ENCODE assay signal across 18 mouse cellular contexts in genomic region chr4:127371546-127371945, GRCm38 (mm10). TPM values are rescaled to one million over a fixed set of nuclear protein-coding genes. Genes with fewer than 3 reads are reported as not detected.
DNase-seq lines count a peak whose midpoint lies in the region; ATAC-seq lines count a peak whose summit lies in the region.
"Had no signal": no experiment of that assay in that cellular context is flagged by ENCODE, and none has a peak within 500 bp of the region (broad histone marks: within the 10 kb centered on the region; RNA-seq: fewer than 3 reads in every experiment).

No protein-coding gene starts in this region.

- no peaks in the 10 kb centered on the region for H3K36me3 ChIP-seq in heart, embryonic 14.5 days (ENCODE audit: control insufficient read depth, insufficient read depth, low read length)
- H3K36me3 ChIP-seq: G1E; liver, embryonic 12.5 days; midbrain, embryonic 15.5 days; neural tube, embryonic 15.5 days had no signal

- H3K27me3 ChIP-seq in heart, embryonic 14.5 days (ENCODE audit: control insufficient read depth, insufficient read depth, low read length): peaks cover 6% of the 10 kb centered on the region; the same call in 1 of the 2 replicates
- H3K27me3 ChIP-seq: midbrain, embryonic 15.5 days had no signal

- ATAC-seq in heart, embryonic 14.5 days (ENCODE audit: insufficient number of reproducible peaks, insufficient read depth, low FRiP score, low read depth): no peak
- ATAC-seq in cerebellum, adult (ENCODE audit: insufficient number of reproducible peaks, low FRiP score, low TSS enrichment): no peak
- ATAC-seq: liver, embryonic 12.5 days; midbrain, embryonic 15.5 days had no signal

- H3K4me2 ChIP-seq in heart, embryonic 14.5 days (ENCODE audit: low read length): no peak overlapping the region
- H3K4me2 ChIP-seq: liver, embryonic 12.5 days; midbrain, embryonic 15.5 days; neural tube, embryonic 15.5 days had no signal

- H3K4me1 ChIP-seq in heart, embryonic 14.5 days (ENCODE audit: control insufficient read depth in 2 of 2, insufficient read depth in 2 of 2, low read length in 2 of 2): peaks cover 18 to 30% of the 10 kb centered on the region in 2 experiments
- H3K4me1 ChIP-seq: liver, embryonic 12.5 days had no signal

- peak; percentile 38 for DNase-seq in adrenal gland, adult 2 months
- no peak for DNase-seq in adrenal gland, postnatal 4 days (ENCODE audit: low spot score in 2 of 2)
- DNase-seq in NIH3T3 (ENCODE audit: low read depth): peak; percentile 90
- peak; percentile 24 for DNase-seq in lung, postnatal 14 days
- no peak for DNase-seq in layer of hippocampus, adult 11-12 months (ENCODE audit: low spot score)
- DNase-seq in c-Kit-positive CD71-positive TER-119-positive erythroid progenitor cells, embryonic 14.5 days (ENCODE audit: low spot score): no peak
- DNase-seq: cerebellum, postnatal 25 days; kidney, adult 9 months; layer of hippocampus, postnatal 36 days had no signal

- H3K9me3 ChIP-seq in heart, embryonic 14.5 days (ENCODE audit: control insufficient read depth, low read length): no peaks in the 10 kb centered on the region
- H3K9me3 ChIP-seq: liver, embryonic 12.5 days; midbrain, embryonic 15.5 days; neural tube, embryonic 15.5 days had no signal

- 37% methylated on average over 5 of the region's 5 CpGs for WGBS in heart, embryonic 14.5 days

- H3K9ac ChIP-seq in heart, embryonic 14.5 days (ENCODE audit: low read length): no peak overlapping the region
- H3K9ac ChIP-seq: liver, embryonic 12.5 days; midbrain, embryonic 15.5 days; neural tube, embryonic 15.5 days had no signal

- no peak overlapping the region for H3K4me3 ChIP-seq in heart, embryonic 14.5 days (ENCODE audit: control insufficient read depth in 1 of 2, insufficient read depth in 1 of 2, low read depth in 1 of 2, low read length in 2 of 2)
- H3K4me3 ChIP-seq: erythroblast, embryonic 14.5 days; liver, embryonic 12.5 days; midbrain, embryonic 15.5 days; neural tube, embryonic 15.5 days had no signal

- H3K27ac ChIP-seq in heart, embryonic 14.5 days (replicated peaks in 1 of 2; ENCODE audit: control insufficient read depth in 1 of 2, insufficient read depth in 1 of 2, low read depth in 2 of 2, low read length in 2 of 2): peak overlapping the region; percentile 17 to 33; a peak in 1 of 4 replicates
- H3K27ac ChIP-seq: liver, embryonic 12.5 days; midbrain, embryonic 15.5 days; neural tube, embryonic 15.5 days had no signal

RNA-seq across cellular contexts. Expression of gene Gjb5, which starts 13.6 kb away (rescaled TPM):
- under 1 TPM; 0.17 to 0.73 TPM for total RNA-seq in adrenal gland, adult 2 months (2021)
- polyA plus RNA-seq in adrenal gland, adult 2 months (2012; rRNA removed): 0.27 and 0.34 TPM in 2 replicates
- 1 to 10 TPM in 1 of 2 experiments, under 1 TPM in 1; 0.65 to 1.1 TPM for total RNA-seq in adrenal gland, postnatal 4 days (2021)
- 0.19 and 0.38 TPM in 2 replicates for polyA plus RNA-seq in heart, embryonic 14.5 days (2014; fragmentation: Nextera tagmentation; extraction: Ambion mirVana)
- total RNA-seq: layer of hippocampus, postnatal 36 days had no signal
- polyA plus RNA-seq: erythroblast, embryonic 14.5 days; G1E had no signal

RNA-seq across cellular contexts. Expression of gene Gjb4, which starts 17.7 kb away (rescaled TPM):
- total RNA-seq in adrenal gland, adult 2 months (2021): not detected
- 0.11 TPM in 1 of 2 replicates, not detected in the other for polyA plus RNA-seq in adrenal gland, adult 2 months (2012; rRNA removed)
- not detected for total RNA-seq in adrenal gland, postnatal 4 days (2021)
- polyA plus RNA-seq in heart, embryonic 14.5 days (2014; fragmentation: Nextera tagmentation; extraction: Ambion mirVana): not detected in 2 replicates
- total RNA-seq: gastrocnemius, postnatal 4 days had no signal
- polyA plus RNA-seq: erythroblast, embryonic 14.5 days; G1E; liver, embryonic 12.5 days; neural tube, embryonic 15.5 days; thymus, postnatal 0 days had no signal

RNA-seq across cellular contexts. Expression of gene Gjb3, which starts 40.9 kb away (rescaled TPM):
- total RNA-seq in adrenal gland, adult 2 months (2021): under 1 TPM in 1 of 2 experiments, not detected in 1; 0.24 TPM
- polyA plus RNA-seq in adrenal gland, adult 2 months (2012; rRNA removed): 0.08 TPM in 1 of 2 replicates, not detected in the other
- total RNA-seq in adrenal gland, postnatal 4 days (2021): under 1 TPM; 0.20 to 0.62 TPM
- 0.12 TPM in 1 of 2 replicates, not detected in the other for polyA plus RNA-seq in heart, embryonic 14.5 days (2014; fragmentation: Nextera tagmentation; extraction: Ambion mirVana)
- total RNA-seq: G1E; gastrocnemius, postnatal 4 days had no signal
- polyA plus RNA-seq: erythroblast, embryonic 14.5 days; G1E; liver, embryonic 12.5 days; midbrain, embryonic 15.5 days; neural tube, embryonic 15.5 days had no signal

RNA-seq across cellular contexts. Expression of gene Gja4, which starts 57.7 kb away (rescaled TPM):
- total RNA-seq in adrenal gland, adult 2 months (2021): 1 to 10 TPM; 2.7 to 6.7 TPM
- polyA plus RNA-seq in adrenal gland, adult 2 months (2012; rRNA removed): 15.9 and 16.0 TPM in 2 replicates
- total RNA-seq in adrenal gland, postnatal 4 days (2021): 10 to 100 TPM; 12.0 to 13.9 TPM
- polyA plus RNA-seq in heart, embryonic 14.5 days (2014; fragmentation: Nextera tagmentation; extraction: Ambion mirVana): 41.4 and 42.2 TPM in 2 replicates
- polyA plus RNA-seq: erythroblast, embryonic 14.5 days; G1E had no signal

Comparison
In these comparisons a context has a peak if more than half of its experiments do, and no peak if none do; other contexts are left out.
1. DNase-seq: peak in adrenal gland, adult 2 months (single experiment), NIH3T3 (single experiment) and lung, postnatal 14 days (single experiment); none in adrenal gland, postnatal 4 days (0 of 2), layer of hippocampus, adult 11-12 months (single experiment) and c-Kit-positive CD71-positive TER-119-positive erythroid progenitor cells, embryonic 14.5 days (single experiment).